8 mouse cellular contexts compared by ENCODE assay signal in genomic region chr6:4903325-4904054, GRCm38 (mm10). TPM values are rescaled to one million over a fixed set of nuclear protein-coding genes. Genes with fewer than 3 reads are reported as not detected.
DNase-seq lines count a peak whose midpoint lies in the region; ATAC-seq and TF ChIP-seq lines count a peak whose summit lies in the region.

No protein-coding gene starts in this region.

- peak; percentile 83 for ATAC-seq in forebrain, embryonic 16.5 days
- peak; percentile 47 to 53; a peak in 3 of 4 replicates for ATAC-seq in hematopoietic stem cell, adult 5-6 weeks (replicated peaks in 1 of 2; ENCODE audit: insufficient read depth in 1 of 2, low FRiP score in 2 of 2, low TSS enrichment in 1 of 2, low read depth in 1 of 2, poor library complexity in 2 of 2, severe bottlenecking in 2 of 2)
- peak; percentile 76 for ATAC-seq in lung, postnatal 0 days
- ATAC-seq in erythroid progenitor cell, adult 5-6 weeks (replicated peaks; ENCODE audit: low FRiP score, poor library complexity, severe bottlenecking) = no peak

- H3K4me3 ChIP-seq in forebrain, embryonic 16.5 days (replicated peaks; ENCODE audit: low read length) = peak overlapping the region; percentile 70
- H3K4me3 ChIP-seq in lung, postnatal 0 days (ENCODE audit: low read depth, low read length) = peak overlapping the region; percentile 74

- under 1% methylated on average over 49 of the region's 77 CpGs for WGBS in forebrain, embryonic 16.5 days
- WGBS in lung, postnatal 0 days = 1% methylated on average over 52 of the region's 77 CpGs

- H3K4me2 ChIP-seq in forebrain, embryonic 16.5 days (ENCODE audit: low read length) = peak overlapping the region; percentile 80
- H3K4me2 ChIP-seq in lung, postnatal 0 days (replicated peaks; ENCODE audit: low read depth, low read length) = peak overlapping the region; percentile 81

- 0 out of 2 replicates have a peak, but pooled peaks cover 2% of the 10 kb centered on the region for H3K36me3 ChIP-seq in forebrain, embryonic 16.5 days (ENCODE audit: control insufficient read depth, insufficient read depth)
- no peaks in the 10 kb centered on the region for H3K36me3 ChIP-seq in lung, postnatal 0 days (ENCODE audit: insufficient read depth, low read length)

- no peaks in the 10 kb centered on the region for H3K27me3 ChIP-seq in forebrain, embryonic 16.5 days (replicated peaks; ENCODE audit: control insufficient read depth, insufficient read depth, low read length)
- no peaks in the 10 kb centered on the region for H3K27me3 ChIP-seq in lung, postnatal 0 days (replicated peaks; ENCODE audit: insufficient read depth, low read length)

- H3K4me1 ChIP-seq in forebrain, embryonic 16.5 days (replicated peaks; ENCODE audit: control insufficient read depth, insufficient read depth, low read length) = peaks cover 28% of the 10 kb centered on the region
- H3K4me1 ChIP-seq in lung, postnatal 0 days (ENCODE audit: insufficient read depth, low read depth, low read length) = peaks cover 2% of the 10 kb centered on the region; the same call in 1 of the 2 replicates

- no peak for TF ChIP-seq CTCF in lung, postnatal 0 days (IDR thresholded peaks at IDR 0.05)

- peak; percentile 68 to 89 for DNase-seq in adrenal gland, adult (ENCODE audit: inconsistent age in 2 of 2, low spot score in 1 of 2)
- peak; percentile 68 to 81 for DNase-seq in cerebellum, adult 18-20 months
- peak; percentile 60 to 65 for DNase-seq in layer of hippocampus, postnatal 10 days (ENCODE audit: low spot score in 2 of 2)
- DNase-seq in lung, postnatal 0 days (ENCODE audit: low spot score) = peak; percentile 71
- peak; percentile 41 for DNase-seq in ovary, postnatal 14 days (ENCODE audit: low spot score)

- TF ChIP-seq EP300 in lung, postnatal 0 days (IDR thresholded peaks at IDR 0.05) = no peak

- H3K9ac ChIP-seq in forebrain, embryonic 16.5 days (replicated peaks; ENCODE audit: low read depth, low read length) = peak overlapping the region; percentile 83
- peak overlapping the region; percentile 87 for H3K9ac ChIP-seq in lung, postnatal 0 days (replicated peaks; ENCODE audit: low read depth)

- H3K9me3 ChIP-seq in forebrain, embryonic 16.5 days (ENCODE audit: control insufficient read depth, low read length) = no peaks in the 10 kb centered on the region
- H3K9me3 ChIP-seq in lung, postnatal 0 days (ENCODE audit: low read length) = no peaks in the 10 kb centered on the region

- H3K27ac ChIP-seq in forebrain, embryonic 16.5 days (ENCODE audit: low read length) = peak overlapping the region; percentile 89
- peak overlapping the region; percentile 90 for H3K27ac ChIP-seq in lung, postnatal 0 days (ENCODE audit: low read length)

RNA-seq across cellular contexts. Expression of gene Ppp1r9a, which starts 0.8 kb away (rescaled TPM):
- polyA plus RNA-seq in forebrain, embryonic 16.5 days (2015; fragmentation: Nextera tagmentation; extraction: Ambion mirVana) = 33.2 and 41.7 TPM in 2 replicates
- total RNA-seq in hematopoietic stem cell, adult 5-6 weeks (2017) = 43.4 and 43.8 TPM in 2 replicates
- 100 to 1,000 TPM in 1 of 2 experiments, 10 to 100 TPM in 1; 98.2 to 105 TPM for total RNA-seq in layer of hippocampus, postnatal 10 days (2021)
- 11.2 and 16.2 TPM in 2 replicates for polyA plus RNA-seq in lung, postnatal 0 days (2015; fragmentation: Nextera tagmentation; extraction: Ambion mirVana)
- total RNA-seq in erythroid progenitor cell, adult 5-6 weeks (2015; ENCODE audit: low replicate concordance) = 0.36 and 0.42 TPM in 2 replicates
- 0.30 and 1.3 TPM in 2 replicates for total RNA-seq in erythroid progenitor cell, adult 5-6 weeks (2017; ENCODE audit: low replicate concordance)

Comparison
In these comparisons a context has a peak if more than half of its experiments do, and no peak if none do; other contexts are left out.
1. RNA of gene Ppp1r9a, which starts 0.8 kb away (total RNA-seq): 98.2 to 105 TPM in layer of hippocampus, postnatal 10 days and 43.4 to 43.8 TPM in hematopoietic stem cell, adult 5-6 weeks; 0.30 to 1.3 TPM in erythroid progenitor cell, adult 5-6 weeks; every median in the first group is over 10 times any median in the second.
2. Peak in every context shown above with its lines, with median percentiles within 50 percentile points of each other: DNase-seq.